Mouse (Mus musculus): Measurements from ENCODE around the gene Ankzf1. TPM values are rescaled to one million over a fixed set of nuclear protein-coding genes. Genes with fewer than 3 reads are reported as not detected.
A peak's percentile ranks its signal among the peaks of the same experiment; 100 is the strongest.

The Ankzf1 gene
- polyA plus RNA-seq, 1 experiment = 3.6 TPM

GRCm38 (mm10) chr1:75180105-75180590 lies 11.8 kb upstream of the Ankzf1 start, which contains the start of gene Abcb6:
Gene Abcb6, minus strand, starts transcription at chr1:75180392.
- Histone ChIP-seq H3K27ac (replicated peaks; ENCODE audit: low read depth, low read length) (no peak within 1 kb of the TSS), H3K4me3 (ENCODE audit: insufficient read depth, low read depth, low read length) (peak within 1 kb of the TSS; percentile 69), H3K4me1 (ENCODE audit: control insufficient read depth, insufficient read depth, insufficient read length, low read length) (0 out of 2 replicates have a peak, but pooled peaks cover 3% of the 10 kb centered on the region)

DNA sequence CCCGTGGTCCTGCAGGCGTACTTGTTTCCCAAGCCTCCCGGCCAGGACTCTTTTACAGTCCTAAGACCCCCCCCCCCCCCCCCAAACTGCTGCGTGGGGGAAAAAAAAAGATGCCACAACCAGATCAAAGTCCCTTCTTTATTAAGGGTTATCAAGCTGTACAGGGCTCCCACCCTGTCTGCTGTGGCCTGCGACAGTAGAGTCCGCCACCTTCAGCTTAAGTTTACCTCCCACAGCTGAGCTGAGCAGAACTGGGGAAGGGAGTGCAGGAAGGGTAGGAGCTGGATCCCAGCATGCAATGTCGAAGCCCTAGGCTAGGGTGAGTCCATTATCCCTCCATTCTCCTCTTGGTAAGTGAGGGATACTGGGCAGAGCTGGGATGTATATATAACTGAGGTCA lies 11.2 kb upstream of the Ankzf1 start:
- H3K27ac ChIP-seq (replicated peaks; ENCODE audit: low read depth, low read length) = no peak overlapping the region
- 0 out of 2 replicates have a peak, but pooled peaks cover 3% of the 10 kb centered on the region for H3K4me1 ChIP-seq (ENCODE audit: control insufficient read depth, insufficient read depth, insufficient read length, low read length)
- H3K4me3 ChIP-seq (ENCODE audit: insufficient read depth, low read depth, low read length) = no peak overlapping the region

GRCm38 (mm10) chr1:75181377-75181870 lies 10.5 kb upstream of the Ankzf1 start:
- H3K27ac ChIP-seq (replicated peaks; ENCODE audit: low read depth, low read length) = no peak overlapping the region
- H3K4me3 ChIP-seq (ENCODE audit: insufficient read depth, low read depth, low read length) = no peak overlapping the region
- H3K4me1 ChIP-seq (ENCODE audit: control insufficient read depth, insufficient read depth, insufficient read length, low read length) = 0 out of 2 replicates have a peak, but pooled peaks cover 3% of the 10 kb centered on the region

GRCm38 (mm10) chr1:75182160-75182559 lies 9.8 kb upstream of the Ankzf1 start:
- H3K27ac ChIP-seq (replicated peaks; ENCODE audit: low read depth, low read length) = no peak overlapping the region
- 0 out of 2 replicates have a peak, but pooled peaks cover 3% of the 10 kb centered on the region for H3K4me1 ChIP-seq (ENCODE audit: control insufficient read depth, insufficient read depth, insufficient read length, low read length)
- no peak overlapping the region for H3K4me3 ChIP-seq (ENCODE audit: insufficient read depth, low read depth, low read length)

DNA sequence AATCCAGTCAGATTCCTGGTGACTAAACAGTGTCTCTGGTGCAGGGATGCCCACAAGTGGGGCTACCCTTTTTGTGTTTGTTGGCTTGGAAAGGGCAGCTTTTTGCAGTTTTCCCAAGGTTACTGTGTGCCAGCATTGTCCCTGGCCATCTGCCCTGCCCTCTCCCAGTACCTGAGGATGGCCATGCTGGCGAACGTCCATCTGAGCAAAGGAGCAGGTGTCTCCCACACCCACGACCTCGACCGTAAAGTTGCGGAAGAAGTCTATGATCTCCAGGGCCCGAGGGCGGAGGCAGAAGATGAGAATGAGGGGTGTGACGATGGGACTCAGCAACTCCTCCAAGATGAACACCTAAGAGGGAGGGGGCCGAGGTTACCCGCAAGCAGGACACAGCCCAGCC lies 6.5 kb upstream of the Ankzf1 start:
- H3K27ac ChIP-seq (replicated peaks; ENCODE audit: low read depth, low read length) = no peak overlapping the region
- no peak overlapping the region for H3K4me3 ChIP-seq (ENCODE audit: insufficient read depth, low read depth, low read length)
- H3K4me1 ChIP-seq (ENCODE audit: control insufficient read depth, insufficient read depth, insufficient read length, low read length) = 0 out of 2 replicates have a peak, but pooled peaks cover under 1% of the 10 kb centered on the region

DNA sequence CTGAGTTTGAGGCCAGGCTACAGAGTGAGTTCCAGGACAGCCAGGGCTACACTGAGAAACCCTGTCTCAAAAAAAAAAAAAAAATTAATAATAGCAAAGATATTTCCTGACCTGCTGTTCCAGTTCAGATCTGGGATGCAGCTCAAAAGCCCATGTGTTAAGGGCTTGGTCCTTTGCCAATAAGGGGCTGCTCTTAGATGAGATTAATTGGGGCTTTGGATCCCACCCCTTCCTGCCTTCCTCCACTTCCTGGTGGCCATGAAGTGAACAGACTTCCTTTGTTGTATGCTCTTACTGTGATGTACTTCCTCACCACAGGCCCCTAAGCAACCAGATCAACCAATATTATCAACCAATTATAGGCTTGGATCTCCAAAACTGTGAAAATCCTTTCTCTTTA lies 4.8 kb upstream of the Ankzf1 start:
- H3K4me3 ChIP-seq (ENCODE audit: insufficient read depth, low read depth, low read length) = no peak overlapping the region
- peaks cover 4% of the 10 kb centered on the region; the same call in 1 of the 2 replicates for H3K4me1 ChIP-seq (ENCODE audit: control insufficient read depth, insufficient read depth, insufficient read length, low read length)
- no peak overlapping the region for H3K27ac ChIP-seq (replicated peaks; ENCODE audit: low read depth, low read length)

DNA sequence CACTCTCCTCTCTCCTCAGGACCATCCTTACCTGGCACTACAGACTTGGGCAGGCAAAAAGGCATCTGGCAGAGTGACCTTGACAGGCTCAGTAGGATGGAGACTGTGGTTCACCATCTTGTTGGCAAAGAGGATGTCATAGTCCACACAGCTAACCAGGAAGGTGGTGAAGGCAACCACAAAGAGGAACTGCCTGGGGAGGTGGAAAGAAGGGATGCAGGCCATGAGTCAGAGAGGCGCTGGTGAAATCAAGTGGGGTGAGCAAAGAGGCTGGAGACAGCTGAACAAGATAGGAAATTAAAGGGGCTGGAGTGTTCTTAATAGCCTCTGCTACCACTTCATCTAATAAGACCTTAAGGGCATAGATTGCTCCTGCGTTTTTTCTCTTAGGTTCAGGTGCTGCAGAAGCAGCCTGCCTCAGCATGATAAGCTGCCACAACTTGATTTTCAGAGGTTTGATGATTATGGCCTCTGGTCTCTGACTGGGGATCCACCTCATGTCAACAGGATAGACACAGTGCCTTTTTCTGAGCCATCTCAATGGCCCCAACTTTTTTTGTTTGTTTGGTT lies 4.0 kb upstream of the Ankzf1 start:
- Histone ChIP-seq H3K4me3 (ENCODE audit: insufficient read depth, low read depth, low read length) (no peak overlapping the region), H3K27ac (replicated peaks; ENCODE audit: low read depth, low read length) (no peak overlapping the region), H3K4me1 (ENCODE audit: control insufficient read depth, insufficient read depth, insufficient read length, low read length) (peaks cover 4% of the 10 kb centered on the region; the same call in 1 of the 2 replicates)

DNA sequence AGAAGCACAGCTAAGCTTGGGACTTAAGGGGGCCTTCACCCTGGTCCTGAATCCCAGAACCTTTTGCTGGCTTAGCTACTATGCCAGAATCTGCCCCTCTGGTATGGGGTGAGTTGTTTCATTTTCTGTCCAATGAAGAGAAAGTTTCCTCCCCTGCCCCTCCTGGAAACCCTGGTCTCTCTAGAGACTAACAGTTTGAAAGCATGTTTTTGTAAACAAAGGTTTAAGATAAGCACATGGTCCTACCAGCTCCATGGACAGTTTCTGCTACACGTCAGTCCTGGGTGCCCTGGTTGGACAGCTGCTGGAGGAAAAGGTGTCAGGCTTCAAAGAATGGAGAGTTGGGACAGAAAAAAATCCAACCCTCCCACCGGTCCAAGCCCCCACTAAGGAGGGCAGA lies 1.4 kb upstream of the Ankzf1 start:
- Histone ChIP-seq H3K27ac (replicated peaks; ENCODE audit: low read depth, low read length) (no peak overlapping the region), H3K4me1 (ENCODE audit: control insufficient read depth, insufficient read depth, insufficient read length, low read length) (peaks cover 7% of the 10 kb centered on the region; the same call in 1 of the 2 replicates), H3K4me3 (ENCODE audit: insufficient read depth, low read depth, low read length) (peak overlapping the region; percentile 76)

- H3K4me3 ChIP-seq (ENCODE audit: insufficient read depth, low read depth, low read length) = peak overlapping the region; percentile 76
Observed at GRCm38 (mm10) chr1:75191258-75191621, 711 bp upstream of the Ankzf1 start.

GRCm38 (mm10) chr1:75192452-75192851 lies 501 bp downstream of the Ankzf1 start:
- H3K4me3 ChIP-seq (ENCODE audit: insufficient read depth, low read depth, low read length) = peak overlapping the region; percentile 82
- peak overlapping the region; percentile 64 for H3K27ac ChIP-seq (replicated peaks; ENCODE audit: low read depth, low read length)
- peaks cover 7% of the 10 kb centered on the region; the same call in 1 of the 2 replicates for H3K4me1 ChIP-seq (ENCODE audit: control insufficient read depth, insufficient read depth, insufficient read length, low read length)

More at GRCm38 (mm10) chr1:75191258-75191621, 711 bp upstream of the Ankzf1 start:
- peaks cover 7% of the 10 kb centered on the region; the same call in 1 of the 2 replicates for H3K4me1 ChIP-seq (ENCODE audit: control insufficient read depth, insufficient read depth, insufficient read length, low read length)
- H3K27ac ChIP-seq (replicated peaks; ENCODE audit: low read depth, low read length) = no peak overlapping the region

DNA sequence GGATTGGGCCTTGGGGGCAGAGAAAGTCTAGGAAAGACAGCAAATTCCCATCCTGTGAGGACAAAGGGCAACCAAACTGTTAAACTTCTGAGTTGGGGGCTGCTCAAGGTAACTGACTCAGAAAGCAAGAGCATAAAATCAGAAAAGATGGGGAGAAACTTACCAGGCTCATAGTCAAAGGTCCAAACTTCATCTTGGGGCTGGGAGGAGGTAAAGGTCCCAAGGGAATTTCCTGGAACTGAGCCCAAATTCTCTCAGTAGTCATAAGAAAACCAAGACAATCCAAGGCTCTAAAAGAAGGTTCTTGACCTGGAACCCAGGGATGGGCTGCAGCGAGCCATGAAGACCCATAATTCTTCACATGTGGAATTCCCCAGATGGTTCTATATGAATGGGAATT lies 9.3 kb downstream of the Ankzf1 start:
- H3K27ac ChIP-seq (replicated peaks; ENCODE audit: low read depth, low read length) = no peak overlapping the region
- H3K4me1 ChIP-seq (ENCODE audit: control insufficient read depth, insufficient read depth, insufficient read length, low read length) = no peaks in the 10 kb centered on the region
- H3K4me3 ChIP-seq (ENCODE audit: insufficient read depth, low read depth, low read length) = no peak overlapping the region

- no peak overlapping the region; the same call in 1 of the 2 replicates for H3K27ac ChIP-seq (replicated peaks; ENCODE audit: low read depth, low read length)
- H3K4me1 ChIP-seq (ENCODE audit: control insufficient read depth, insufficient read depth, insufficient read length, low read length) = peaks cover 13% of the 10 kb centered on the region
Observed at GRCm38 (mm10) chr1:75208967-75209678, 17.2 kb downstream of the Ankzf1 start.

DNA sequence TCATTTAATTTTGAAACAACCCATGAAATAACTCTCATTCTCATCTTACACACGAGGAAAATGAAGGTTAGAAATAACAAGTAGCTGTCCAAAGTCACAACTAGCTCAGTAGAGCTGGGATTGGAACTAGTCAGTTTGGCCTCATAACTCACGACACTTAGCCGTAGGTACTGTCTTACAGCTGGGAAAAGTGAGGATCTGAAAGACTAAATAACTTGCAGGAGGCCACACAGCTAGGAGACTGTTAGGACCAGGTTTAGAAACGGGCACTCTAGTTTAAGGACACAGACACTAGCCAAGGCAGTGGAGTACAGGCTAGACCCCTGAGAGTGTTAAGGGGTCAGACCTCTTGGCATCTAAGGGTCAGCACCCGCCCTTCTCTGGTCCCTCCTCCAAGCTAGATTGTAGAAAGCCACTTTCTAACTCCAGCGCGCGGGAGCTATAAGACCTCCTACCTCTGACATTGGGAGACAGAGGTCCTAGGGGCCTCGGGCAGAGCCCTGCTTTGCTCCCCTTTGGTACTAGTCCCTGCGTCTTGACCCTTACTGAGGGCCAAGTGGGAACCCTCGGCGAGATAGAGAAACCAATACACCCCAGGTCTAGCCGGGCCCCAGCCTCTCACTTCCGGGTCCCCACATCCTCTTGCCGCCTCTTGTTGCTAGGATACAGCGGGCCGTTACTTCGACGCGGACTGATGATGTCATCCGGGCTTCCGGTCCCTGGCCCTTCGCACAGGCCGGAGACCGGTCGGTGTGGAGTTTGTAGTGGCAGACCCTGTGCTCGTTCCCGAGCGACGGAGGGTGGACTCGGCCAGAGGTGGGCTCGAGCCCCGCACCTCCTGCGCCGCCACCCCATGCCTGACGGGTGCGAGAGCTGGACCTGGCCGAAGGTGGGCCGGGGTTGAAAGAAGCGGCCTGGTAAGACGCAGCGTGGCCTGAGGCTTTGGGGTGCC lies 18.5 kb downstream of the Ankzf1 start, which contains the start of the genes Glb1l and Stk16:
TSS of gene Glb1l (minus strand) at position 678 of the 952 bp plus-strand sequence.
TSS of gene Stk16 (plus strand) at position 703 of the 952 bp plus-strand sequence.
- H3K4me1 ChIP-seq (ENCODE audit: control insufficient read depth, insufficient read depth, insufficient read length, low read length) = peaks cover 13% of the 10 kb centered on the region
- peak within 1 kb of the TSS; percentile 72 for H3K27ac ChIP-seq (replicated peaks; ENCODE audit: low read depth, low read length)
- H3K4me3 ChIP-seq (ENCODE audit: insufficient read depth, low read depth, low read length) = peak within 1 kb of the TSS; percentile 88

More at GRCm38 (mm10) chr1:75208967-75209678, 17.2 kb downstream of the Ankzf1 start:
- H3K4me3 ChIP-seq (ENCODE audit: insufficient read depth, low read depth, low read length) = peak overlapping the region; percentile 60

DNA sequence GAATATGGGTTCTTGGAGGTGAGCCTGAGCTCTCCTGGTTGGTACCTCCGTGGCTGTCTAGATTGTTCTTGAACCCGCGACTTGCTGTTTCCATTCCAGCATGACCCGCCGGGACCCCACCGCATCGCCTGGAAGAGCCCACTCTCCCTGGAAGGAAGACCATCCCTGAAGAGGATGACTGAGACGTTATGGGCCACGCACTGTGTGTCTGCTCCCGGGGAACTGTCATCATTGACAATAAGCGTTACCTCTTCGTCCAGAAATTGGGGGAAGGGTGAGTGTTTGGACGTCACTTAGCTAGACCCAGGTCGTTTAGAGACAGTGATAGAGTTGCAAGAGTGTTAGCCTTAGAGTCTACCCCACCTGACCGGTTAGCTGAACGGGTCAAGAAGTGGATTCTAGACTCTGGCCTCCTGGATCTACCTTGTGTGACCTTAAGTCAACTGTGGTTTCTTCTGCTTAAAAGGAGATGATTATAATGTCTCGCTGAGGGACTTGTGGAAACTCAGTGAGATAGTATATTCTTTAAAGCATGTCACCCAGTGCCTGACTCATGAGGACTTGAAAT lies 19.3 kb downstream of the Ankzf1 start:
- peak overlapping the region; percentile 72 for H3K27ac ChIP-seq (replicated peaks; ENCODE audit: low read depth, low read length)
- peaks cover 19% of the 10 kb centered on the region for H3K4me1 ChIP-seq (ENCODE audit: control insufficient read depth, insufficient read depth, insufficient read length, low read length)
- H3K4me3 ChIP-seq (ENCODE audit: insufficient read depth, low read depth, low read length) = peak overlapping the region; percentile 88

All from brown adipose tissue, adult 24 weeks (tissue).